Mouse (Mus musculus) spleen, adult 2 months (tissue): ENCODE results near the gene Hrasls5.

ENCODE experiments used
- CTCF ChIP-seq: fragments of 200-500 bp; IDR thresholded peaks from 2 replicates; pipeline ENCODE4 v1.5.1; 2011; ENCODE audit warnings: mild to moderate bottlenecking, inconsistent platforms; ENCODE audit not compliant: insufficient read depth, insufficient read length, insufficient replicate concordance; ENCODE audit errors: extremely low read depth
- POLR2A ChIP-seq: fragments of 200-500 bp; IDR thresholded peaks from 2 replicates; pipeline ENCODE4 v1.6.1; 2011; ENCODE audit warnings: low read depth, low read length, inconsistent platforms

DNA sequence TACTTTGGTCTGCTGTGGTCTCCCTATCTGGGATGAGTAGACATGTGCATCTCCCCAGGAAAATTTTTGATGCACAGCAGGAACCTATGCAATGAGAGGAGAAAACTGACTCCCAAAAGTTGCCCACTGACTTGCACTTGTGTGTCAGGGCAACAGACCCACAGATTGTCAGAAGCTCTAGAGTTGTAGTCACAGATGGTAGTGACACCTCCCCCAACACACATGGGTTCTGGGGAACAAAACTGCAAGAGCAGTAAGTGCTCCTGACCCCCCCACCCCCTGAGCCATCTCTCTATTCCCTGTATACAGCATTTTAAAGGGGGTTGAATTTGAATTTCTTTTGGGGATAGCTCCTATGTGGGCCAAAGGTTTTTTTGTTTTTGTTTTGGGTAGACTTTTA lies 21.5 kb upstream of the Hrasls5 start:
- TF ChIP-seq CTCF (no peak), POLR2A (no peak)
